Mouse (Mus musculus) c-Kit-negative CD71-positive TER-119-positive erythroid progenitor cells, embryonic 14.5 days (primary cell): Measurements from ENCODE around the gene Spsb1.
A peak's percentile ranks its signal among the peaks of the same experiment; 100 is the strongest.

Source experiments
- DNase-seq: peaks from one replicate; pipeline ENCODE4 v3.0.0-alpha.2; 2013; ENCODE audit warnings: low read depth, low spot score

The Spsb1 gene

DNA sequence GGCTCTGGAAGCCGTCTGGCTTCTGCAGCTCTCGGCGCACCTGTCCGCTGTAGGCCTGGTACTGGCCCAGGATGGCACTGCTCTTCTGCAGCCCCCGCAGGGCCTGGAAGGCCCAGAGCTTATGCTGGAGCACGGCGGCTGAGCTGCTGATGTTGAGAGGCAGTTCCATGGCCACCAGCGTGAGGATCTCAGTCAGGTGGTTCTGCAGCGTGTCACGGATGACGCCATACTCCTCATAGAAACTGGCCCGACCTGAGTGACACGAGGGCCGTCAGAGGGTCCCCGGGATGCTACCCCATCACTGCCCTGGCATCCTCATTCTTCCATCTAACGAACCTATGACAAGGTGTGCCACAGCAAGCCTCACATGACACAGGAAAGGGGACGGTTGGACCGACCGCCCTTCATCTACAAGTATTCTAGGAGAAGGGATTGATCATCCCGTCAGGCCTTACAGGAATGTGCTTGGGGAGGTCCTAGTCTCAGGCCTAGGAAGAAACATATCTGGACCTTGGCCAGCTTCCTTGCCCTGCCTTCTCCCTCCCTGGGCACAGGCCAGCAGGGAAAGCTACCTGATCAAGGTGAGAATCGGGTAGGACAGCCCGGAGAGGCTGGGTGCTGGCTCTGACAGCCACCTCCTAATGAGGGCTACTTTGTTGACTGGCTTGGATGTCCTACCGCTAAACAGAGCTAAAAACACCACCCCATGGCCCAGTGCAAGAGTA is 29.2 kb upstream of the Spsb1 start:
- DNase-seq = no peak

DNA sequence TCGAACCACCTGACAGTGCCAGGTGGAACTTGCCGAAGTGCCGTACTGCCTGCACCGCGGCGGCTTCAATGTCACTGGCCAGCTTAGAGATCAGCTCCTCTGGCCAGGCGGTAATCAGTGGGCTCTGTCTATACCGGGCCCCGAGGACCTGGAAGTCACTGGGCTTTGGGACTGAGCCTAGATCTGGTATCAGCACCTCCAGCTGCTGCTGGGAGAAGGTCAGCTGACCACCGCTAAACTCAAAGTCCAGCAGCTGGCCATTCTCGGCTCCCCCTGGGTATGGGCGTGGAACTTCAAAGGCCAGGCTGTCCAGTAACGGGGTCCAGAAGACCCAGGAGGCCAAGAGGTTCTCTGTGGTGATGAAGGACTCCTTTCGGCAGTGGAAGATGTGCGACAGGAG is 27.3 kb upstream of the Spsb1 start:
- DNase-seq = no peak

DNA sequence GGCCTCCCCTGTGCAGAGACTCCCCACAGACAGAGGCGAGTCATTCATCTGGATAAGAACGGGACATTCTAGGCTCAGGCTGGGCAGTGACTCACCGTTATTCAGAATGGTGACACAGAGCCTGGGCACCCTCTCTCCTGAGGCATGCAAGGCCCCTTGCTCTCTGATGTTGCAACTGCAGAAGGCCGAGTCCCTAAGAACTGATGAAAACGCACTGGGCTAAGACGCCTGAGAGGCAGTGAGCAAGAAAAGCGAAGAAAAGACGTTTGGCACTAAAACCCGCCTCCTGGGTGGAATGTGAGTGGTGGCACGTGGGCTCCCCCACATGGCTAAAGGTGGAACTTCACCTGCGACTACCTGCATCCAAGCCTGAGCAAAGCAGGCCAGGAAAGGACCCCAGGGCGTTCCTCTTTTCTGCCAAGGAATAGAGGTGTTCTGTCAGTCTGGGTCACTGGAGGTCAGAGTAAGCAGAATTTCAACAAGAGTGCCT is 25.0 kb upstream of the Spsb1 start:
- DNase-seq = peak; percentile 47

DNA sequence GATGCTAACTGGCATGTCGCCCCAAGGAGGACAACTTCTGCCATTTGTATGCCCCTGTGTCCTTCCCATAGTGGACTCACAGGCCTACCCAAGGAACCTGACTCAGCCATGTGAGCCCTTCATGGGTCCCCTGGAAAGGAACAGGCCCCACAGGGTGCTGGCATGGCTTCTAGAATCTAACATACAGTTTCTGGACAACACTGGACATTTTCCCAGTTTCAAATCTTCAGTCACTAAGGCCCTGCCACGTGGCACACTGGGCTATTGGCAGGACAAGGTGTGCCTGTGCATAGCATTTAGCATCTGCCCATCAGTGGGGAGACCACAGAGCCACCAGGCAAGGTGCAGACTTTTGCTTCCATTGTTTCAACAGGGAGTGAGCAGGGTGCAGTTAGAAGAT is 24.0 kb upstream of the Spsb1 start:
- no peak for DNase-seq

DNA sequence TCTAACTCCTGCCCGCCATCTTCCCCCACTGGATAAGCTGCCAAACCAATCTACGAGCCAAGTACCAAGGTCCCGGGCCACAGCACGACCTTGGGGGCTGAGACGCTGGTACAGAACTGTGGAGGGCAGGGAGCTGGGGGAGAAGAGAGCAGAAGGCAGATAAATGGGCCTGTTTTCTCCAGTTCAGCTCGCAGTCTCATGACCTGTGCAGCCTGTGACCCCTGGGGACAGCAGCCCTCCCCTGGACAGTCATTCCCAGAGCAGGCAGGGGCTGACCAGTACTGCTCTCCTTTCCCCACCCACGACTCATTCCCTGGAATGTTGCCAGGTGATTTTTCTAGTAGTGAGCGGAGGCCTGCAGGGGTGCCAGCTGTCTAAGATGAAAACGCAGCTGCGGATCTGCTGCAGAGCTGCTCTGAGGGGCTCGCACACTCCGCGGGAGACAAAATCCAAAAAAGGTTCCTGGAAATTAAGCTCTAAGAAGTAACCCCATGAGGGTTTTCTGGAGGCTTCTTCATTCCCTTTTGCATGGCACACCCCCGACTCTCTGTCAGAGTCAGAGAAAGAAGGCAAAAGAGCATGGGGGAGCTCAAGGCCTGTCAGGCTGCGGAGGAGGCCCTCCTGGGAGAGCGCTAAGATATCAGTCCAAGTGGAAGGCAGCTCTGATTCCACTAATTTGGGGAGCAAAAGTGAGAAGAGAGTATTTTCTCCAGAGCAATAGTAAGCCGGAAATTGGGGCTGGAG is 23.1 kb upstream of the Spsb1 start:
- DNase-seq = no peak

DNA sequence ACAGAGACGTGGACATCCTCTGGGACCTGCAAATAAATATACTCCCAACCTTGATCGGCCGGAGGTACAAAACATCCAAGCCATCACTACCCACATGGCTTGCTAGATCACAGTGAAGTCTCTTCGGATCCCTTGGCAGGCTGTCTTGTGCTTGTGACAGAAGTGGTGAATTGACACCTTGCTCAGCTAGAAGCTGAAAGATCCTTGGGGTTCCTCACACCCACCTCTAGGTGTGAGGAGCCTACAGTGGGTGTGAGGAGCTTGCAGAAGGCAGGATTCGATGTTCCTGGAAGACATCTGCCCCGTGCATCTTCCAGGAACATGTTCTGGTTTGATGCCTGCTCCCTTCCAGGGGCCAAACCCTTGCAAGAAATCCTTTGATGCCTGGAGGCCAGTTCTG is 22.3 kb upstream of the Spsb1 start:
- no peak for DNase-seq

DNA sequence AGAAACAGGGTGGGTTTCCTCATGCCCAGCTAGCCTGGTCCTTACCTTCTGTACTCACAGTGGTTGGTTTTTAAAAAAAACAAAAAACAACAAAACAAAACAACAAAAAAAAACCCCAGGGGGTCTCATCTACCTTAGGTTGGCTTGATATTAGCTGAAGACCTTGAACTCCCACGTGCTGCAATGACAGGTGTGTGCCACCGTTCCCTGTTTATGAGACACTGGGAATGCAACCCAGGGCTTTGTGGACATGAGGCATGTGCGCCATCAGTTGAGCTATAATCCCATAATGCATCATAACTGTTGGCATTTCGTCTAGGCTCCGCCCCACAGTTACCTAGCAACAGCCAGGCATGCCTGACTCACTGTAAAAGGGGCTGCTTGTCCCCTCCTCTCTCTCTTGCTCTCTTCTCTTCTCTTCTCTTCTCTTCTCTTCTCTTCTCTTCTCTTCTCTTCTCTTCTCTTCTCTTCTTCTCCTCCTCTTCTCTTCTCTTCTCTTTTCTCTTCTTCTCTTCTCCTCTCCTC is 20.9 kb upstream of the Spsb1 start:
- no peak for DNase-seq

DNA sequence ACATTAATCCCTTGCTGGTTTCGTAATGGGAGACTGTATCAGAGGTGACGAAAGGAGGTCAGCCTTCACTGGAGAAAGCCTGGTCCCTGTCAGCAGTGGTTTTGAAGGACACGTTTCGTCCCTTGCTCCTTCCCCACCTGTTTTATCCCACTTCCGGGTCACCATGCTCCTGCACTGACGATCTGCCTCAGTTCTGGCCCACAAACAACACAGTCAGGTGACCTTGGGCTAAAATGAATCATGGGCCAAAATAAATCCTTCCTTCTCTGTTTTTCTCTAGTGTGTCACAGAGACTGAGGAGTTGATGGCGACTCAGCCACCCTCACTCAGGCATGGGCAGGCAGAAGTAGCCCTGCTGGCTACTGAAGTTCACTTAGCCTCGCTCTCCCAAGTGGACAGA is 20.4 kb upstream of the Spsb1 start:
- no peak for DNase-seq

DNA sequence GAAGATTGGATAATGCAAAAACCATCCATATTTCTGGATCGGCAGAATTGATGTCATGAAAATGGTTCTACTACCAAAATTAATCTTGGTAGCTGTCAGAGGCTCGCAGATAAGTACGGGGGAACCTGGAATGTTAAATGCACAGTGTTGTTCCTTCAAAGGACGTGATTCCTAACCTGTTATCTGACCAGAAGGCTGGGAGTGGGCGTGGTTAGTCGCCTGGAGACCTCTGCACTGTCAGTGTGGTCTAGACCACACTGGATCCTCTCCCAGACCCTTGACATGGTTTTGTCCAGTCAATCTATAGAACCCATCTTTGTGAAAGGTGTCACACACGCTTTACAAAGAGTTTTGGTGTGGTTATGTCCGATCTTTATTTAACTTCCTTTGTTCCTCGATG is 16.6 kb upstream of the Spsb1 start:
- DNase-seq = no peak

DNA sequence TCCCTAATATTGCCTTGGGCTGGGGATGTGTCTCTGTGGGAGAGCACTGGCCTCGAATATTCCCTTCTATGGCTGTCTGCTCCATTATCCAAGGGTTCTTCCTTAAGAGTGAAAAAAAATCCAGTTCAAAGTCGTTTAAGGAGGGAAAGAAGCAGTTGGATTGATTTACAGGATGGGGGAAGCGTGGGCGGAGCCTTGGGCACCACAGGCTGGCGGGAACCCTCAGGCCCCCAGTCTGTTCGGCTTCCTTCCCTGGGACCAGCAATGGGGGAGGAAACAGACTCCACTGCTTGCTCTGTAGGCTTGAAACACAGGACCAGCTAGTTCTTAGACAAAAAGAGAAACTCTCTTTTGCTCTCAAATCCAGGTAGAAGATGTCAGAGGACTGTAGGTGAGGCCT is 13.7 kb upstream of the Spsb1 start:
- no peak for DNase-seq

DNA sequence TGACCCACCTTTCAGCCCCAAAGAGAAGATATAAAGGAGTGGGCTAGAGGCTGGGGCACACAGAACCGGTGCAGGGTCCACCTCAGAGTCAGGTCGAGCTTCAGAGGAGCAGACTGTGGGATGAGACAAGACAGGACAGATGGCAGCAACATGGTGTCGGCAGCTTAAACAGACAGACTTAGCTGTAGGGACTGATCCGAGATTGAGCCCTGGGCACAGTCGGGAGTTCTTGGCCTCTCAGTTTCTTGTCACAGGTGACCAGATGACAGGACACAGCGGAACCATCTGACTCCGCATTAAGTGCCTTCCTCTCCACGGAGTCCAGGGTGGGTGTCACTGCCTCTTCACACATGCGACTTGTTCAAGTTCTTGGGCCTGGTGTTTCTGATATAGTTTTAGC is 12.1 kb upstream of the Spsb1 start:
- no peak for DNase-seq

DNA sequence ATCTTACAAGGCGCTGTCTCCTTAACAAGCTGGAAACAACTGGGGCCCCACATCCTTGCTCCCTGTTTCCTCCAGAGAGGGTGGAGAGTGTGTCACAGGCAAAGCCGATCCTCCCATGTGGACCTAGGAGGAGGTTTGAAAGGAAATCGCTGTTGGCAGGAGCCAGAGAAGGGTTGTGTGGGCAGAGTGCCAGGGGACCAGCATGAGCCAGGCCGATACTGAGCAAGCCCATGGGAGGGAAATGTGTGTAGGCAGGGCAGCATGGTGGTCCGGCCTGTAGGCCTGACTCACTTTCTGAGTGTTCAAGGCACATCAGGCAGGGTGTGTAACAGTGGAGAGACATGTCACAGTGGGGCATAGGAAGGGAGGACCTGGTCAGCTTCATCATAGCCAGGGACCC is 11.4 kb upstream of the Spsb1 start:
- DNase-seq = no peak

DNA sequence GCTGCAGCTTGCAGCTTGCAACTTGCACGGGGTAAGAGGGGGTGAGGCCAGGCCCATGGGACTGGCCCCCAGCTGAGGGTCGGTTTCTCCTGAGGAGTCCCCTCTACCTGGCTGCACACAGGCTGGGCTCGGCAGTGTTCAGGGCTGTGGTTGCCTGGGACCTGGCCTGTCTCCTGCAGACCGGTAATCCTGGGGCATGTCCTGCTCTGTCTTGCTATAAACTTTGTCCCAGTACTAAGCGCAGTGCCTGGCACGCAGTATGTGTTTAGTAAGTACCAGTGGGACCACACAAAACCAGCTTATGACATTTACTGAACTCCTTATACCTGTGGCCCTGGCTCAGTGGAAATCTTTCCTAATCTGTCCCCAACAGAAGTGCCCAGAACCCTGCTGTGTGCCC is 10.8 kb upstream of the Spsb1 start:
- DNase-seq = no peak

DNA sequence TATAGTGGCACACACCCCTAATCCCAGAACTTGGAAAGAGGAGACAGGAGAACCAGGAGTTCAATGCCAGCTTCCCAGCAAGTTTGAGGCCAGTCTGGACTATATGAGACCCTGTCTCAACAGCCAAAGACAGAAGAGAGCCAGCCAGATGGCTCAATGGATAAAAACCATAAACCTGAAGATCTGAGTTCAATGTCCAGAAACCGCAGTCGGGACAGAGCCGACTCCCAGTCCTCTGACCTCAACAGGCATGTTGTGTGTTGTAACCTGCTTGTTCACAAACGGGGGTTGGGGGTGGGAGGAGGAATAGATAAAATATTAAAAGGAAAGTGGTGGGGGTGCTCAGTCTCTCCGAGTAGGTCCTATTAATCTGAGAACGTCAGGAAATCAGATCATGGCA is 10.4 kb upstream of the Spsb1 start:
- no peak for DNase-seq

DNA sequence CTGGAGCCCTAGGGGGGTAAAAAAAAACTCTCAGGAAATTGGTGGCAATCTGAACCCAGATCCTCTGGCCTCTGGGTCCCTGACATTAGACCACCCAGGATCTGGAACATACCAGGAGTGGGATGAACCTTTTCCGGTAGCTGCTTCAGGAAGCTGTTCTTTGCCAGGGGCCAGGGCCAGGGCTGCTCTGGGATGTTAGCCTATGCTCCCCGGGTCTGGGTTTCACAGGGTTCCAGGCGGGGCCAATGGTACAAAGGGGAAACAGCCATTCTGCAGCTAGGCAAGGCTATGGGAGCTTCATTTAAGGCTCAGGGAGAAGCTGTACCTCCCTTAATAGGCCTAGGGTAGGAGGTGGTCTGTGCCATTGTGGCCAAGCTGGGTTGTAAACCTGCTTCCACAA is 9.9 kb upstream of the Spsb1 start:
- DNase-seq = no peak

DNA sequence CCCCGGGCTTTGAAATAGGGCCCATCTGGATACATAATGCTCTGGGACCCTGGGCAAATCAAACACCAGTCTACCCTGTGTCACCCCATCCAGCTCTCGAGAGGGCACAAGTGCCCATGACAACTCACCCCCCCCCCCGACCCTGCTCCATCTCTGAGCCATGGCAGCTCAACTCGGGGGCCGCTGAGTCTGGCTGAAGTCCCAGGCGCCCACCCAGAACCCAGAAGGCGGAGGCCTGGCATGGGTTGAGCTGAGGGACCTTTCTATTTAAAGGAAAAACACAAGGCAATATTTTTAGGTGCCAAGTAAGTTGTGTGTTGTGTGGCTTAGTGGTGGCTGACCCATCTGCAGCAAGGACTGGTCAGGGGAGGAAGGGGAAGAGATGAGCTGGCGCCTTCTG is 9.4 kb upstream of the Spsb1 start:
- DNase-seq = no peak

DNA sequence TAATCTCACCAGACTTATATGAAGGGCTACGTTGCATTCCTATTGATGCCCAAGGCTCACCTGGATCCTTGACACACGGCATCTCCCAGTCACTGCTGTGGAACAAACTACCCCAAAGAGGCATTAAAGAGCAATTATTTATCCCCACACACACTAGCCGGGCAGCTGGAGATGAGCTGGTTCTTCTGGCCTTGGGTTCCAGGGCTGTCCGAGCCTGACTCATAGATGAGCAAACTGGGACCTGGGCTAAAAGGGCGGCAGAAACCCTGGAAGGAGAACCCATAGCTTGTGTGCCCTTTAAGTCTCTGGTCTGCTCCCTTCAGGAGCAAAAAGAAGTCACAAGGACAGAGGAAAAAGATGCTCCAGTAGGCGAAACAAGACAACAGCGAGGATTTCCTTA is 5.5 kb upstream of the Spsb1 start:
- DNase-seq = no peak

DNA sequence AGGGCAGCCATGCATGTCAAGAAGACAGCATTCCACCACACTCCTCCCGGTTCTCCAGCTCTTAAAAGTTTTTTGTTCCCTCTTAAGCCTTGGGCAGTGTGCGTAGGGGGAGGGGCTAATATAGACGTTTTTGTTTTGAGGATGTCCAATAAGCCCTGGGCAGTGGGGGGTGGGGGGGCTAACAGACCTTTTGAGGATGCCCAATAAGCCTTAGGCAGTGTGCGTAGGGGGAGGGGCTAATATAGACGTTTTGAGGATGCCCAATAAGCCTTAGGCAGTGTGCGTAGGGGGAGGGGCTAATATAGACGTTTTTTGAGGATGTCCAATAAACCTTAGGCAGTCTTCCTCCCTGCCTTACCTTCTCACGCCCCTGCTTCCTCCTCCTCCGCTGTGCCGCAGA is 5.0 kb upstream of the Spsb1 start:
- no peak for DNase-seq

DNA sequence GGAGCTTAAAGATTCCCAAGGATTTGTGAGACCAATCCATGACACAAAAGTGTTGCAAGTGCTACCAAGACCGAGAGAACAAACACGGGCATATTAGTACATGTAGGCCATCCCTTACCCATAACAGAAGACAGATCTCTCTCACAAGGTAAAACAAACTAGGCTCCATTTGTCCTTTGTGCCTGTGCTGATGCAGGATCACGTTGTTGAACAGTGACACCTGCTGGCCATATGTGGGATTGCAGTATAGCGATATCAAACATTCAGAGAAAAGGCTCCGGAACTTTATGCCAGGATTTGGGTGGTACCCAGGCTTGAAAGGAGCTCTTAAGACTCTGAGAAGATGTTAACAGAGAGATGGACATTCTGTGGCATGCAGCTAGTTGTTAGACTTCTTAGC is 3.7 kb upstream of the Spsb1 start:
- peak; percentile 50 for DNase-seq

DNA sequence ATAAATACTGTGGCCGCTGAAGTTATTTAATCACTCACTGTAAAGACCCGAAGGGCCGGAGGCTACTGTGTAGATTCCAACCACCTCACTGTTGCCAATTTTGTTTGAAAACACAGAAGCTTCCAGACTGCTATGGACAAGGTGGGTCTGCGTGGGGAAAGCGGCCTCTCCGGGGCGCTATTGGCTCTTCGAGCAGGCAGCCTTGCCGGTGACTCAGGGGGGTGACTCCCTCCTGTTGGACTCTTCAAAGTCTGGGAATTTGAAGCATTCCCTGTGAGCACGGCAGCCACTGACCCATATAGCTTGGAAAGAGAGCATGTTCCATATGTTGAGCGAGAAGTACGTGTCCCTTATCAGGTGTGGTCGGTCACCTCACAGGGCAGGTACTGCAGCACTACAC is 1.2 kb upstream of the Spsb1 start:
- no peak for DNase-seq

DNA sequence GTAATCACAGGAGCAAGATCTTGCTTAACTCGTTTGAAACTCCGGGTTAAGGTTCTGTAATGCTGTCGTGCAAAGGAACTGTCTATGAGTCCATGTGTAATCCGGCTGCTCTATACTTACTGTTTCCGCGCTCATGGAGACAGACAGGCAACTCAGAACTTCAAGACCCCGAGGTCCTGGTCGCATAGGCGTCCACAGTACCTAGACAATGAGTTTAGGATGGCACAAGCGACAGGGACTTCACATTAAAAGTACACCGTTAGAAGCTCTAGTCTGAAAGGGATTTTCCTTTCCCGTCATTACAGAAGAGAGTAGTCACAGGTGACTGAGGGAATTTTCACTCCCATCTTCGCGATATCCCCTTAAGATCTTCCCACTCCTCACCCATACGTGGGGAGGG is 788 bp upstream of the Spsb1 start:
- no peak for DNase-seq

DNA sequence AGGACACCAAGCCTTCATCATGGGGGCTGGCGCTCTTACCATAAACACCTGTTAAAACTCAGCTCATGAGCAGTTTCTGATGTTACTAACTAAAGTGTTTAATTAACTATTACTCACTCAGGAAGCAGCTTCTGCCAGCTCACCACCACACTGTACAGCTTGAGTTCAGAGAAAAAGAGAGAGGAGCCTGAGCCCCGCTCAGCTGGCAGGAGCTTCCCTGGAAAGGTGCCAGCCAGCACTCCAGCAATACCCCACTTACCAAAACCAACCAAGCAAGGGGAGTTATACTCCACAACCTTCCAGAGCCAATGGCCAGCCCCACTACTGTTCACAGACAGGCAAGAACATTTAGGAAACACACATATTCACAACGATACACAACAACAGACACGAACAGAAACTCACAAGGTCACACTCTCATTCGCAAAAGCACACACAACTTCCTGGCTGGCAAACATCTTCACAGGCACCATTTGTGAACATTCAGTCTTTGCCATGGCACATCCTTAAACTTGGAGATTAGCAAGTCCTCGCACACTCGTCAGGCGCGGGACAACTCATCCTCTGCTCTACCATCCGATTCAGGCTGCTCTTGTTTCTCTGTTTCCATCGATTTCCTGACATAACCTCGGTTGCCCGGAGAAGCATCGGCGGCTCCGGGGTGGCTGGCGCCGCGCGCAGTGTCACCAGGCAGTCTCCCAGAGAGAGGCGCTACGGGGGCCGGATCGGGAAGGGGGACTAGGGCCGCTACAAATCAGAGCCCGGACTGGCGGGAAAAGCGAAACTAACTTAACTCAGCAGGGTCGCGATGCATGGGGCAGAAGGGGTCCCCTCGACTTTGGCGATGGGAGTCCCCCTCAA is 992 bp downstream of the Spsb1 start:
- no peak for DNase-seq
